Mouse (Mus musculus) 416B (cell line): ENCODE measurements around the gene Grb2.

Source experiments
- DNase-seq: peaks from one replicate; pipeline ENCODE4 v3.0.0; 2011; ENCODE audit warnings: low read depth

Grb2 gene

GRCm38 (mm10) chr11:115608421-115609399 is 99.7 kb downstream of the Grb2 start:
- DNase-seq, result no peak

GRCm38 (mm10) chr11:115606733-115607132 is 101.7 kb downstream of the Grb2 start:
- DNase-seq, result no peak

GRCm38 (mm10) chr11:115604304-115604696 is 104.1 kb downstream of the Grb2 start:
- peak; percentile 45 for DNase-seq

GRCm38 (mm10) chr11:115603476-115604303 is 104.7 kb downstream of the Grb2 start, which contains the start of the genes Mrps7 and Gga3:
TSS of gene Mrps7 (plus strand) at chr11:115603925.
TSS of gene Gga3 (minus strand) at chr11:115604051.
- peak; percentile 89 for DNase-seq

- peak; percentile 41 for DNase-seq
Measured at GRCm38 (mm10) chr11:115603128-115603475, 105.3 kb downstream of the Grb2 start.

- peak; percentile 52 for DNase-seq
Measured at GRCm38 (mm10) chr11:115601174-115601573, 107.2 kb downstream of the Grb2 start.

- DNase-seq, result no peak
Measured at GRCm38 (mm10) chr11:115600743-115601142, 107.7 kb downstream of the Grb2 start.

GRCm38 (mm10) chr11:115599722-115600121 is 108.7 kb downstream of the Grb2 start:
- DNase-seq, result no peak

- DNase-seq, result peak; percentile 97
Measured at GRCm38 (mm10) chr11:115598309-115598708, 110.1 kb downstream of the Grb2 start.

GRCm38 (mm10) chr11:115595209-115595608 is 113.2 kb downstream of the Grb2 start:
- peak; percentile 41 for DNase-seq
